Mouse (Mus musculus) gastrocnemius, adult 18-20 months (tissue): ENCODE measurements around the gene Clip3. TPM values are rescaled to one million over a fixed set of nuclear protein-coding genes. Genes with fewer than 3 reads are reported as not detected.

Source experiments
- DNase-seq: peaks from one replicate; pipeline ENCODE4 v3.0.0; 2021; ENCODE audit warnings: low spot score
- total RNA-seq, 2 experiments: library from RNA; stranded (reverse); gene quantifications; 2 replicates each; pipeline ENCODE4 v1.2.3; 2021

Clip3 gene
- total RNA-seq, 2 experiments from 2014 or later = 3.2 to 4.3 TPM

DNA sequence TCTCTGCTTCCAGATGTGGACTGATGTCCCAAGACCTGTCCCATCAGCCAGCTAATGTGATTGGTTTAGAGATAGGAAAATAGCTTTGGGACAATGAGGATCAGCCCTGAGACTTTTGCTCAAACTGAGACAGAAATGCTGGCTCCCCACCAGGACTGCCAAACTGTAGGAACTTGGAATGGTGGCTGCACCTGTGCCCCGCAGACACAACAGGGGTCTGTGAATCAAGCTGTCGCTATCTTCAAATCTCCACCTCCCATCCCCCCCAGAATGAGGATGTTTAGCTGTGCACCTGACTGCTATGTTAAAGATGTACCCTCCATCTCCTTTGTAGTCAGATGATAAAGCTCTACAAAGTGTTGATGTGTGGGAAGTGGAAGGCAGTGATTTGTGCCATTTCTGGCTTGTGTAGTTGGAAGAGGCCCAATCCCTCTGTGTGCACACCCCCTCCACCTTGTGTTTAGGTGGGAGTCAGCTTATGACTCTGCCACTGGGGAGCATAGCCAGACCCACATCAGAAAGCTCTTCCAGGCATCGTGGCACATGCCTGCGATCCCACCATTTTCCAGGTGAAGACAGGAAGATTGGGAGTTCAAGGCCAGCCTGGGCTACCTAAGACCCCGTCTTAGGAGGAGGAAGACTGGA, 32.9 kb downstream of the Clip3 start:
- no peak for DNase-seq

DNA sequence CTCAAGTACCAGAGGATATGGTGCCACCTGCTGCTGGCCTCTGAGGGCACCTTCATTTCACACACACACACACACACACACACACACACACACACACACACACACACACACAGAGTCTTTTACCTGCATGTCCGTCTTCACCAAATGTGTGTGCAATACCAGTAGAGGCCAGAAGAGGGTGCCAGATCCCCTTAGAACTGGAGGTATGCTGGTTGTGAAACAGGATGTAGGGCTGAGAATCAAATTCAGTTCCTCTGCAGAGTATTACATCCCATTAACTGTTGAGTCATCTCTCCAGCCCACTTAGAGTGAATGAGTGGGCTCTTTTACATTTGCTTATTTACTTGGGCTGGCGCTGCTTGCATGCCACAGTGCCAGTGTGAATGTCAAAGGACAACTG, 33.8 kb downstream of the Clip3 start:
- DNase-seq = peak; percentile 25

DNA sequence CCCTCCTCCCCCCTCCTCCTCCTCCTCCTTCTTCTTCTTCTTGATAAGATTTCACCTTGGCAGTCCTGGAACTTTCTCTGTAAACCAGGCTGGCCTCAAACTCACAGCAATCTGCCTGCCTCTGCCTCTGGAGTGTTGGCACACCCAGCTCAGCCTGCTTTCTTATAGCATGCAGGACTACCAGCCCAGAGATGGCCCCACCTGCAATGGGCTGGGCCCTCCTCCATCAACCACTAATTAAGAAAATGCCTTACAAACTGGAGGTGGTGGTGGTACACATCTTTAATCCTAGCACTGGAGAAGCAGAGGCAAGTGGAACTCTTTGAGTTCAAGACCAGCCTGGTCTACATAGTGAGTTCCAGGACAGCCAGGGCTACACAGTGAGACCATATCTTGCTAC, 34.9 kb downstream of the Clip3 start:
- no peak for DNase-seq

DNA sequence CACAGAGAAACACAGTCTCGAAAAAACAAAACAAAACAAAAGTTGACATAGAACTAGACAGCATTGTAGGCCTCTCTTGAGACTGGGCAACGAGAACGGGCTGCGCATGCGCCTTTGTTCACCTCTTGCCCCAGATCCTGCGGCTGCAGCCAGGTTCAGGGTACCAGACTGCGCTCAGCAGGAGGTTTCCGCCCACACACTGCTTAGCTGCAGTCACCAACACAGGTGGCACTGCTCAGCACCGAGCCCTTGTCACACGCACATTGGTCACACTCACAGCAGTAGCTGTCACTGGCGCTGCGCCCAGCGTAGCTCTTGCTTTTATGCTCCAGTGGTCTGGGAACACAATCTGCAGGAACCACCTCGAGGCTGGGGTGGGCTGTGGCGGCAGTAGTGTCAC, 35.6 kb downstream of the Clip3 start:
- DNase-seq = no peak

DNA sequence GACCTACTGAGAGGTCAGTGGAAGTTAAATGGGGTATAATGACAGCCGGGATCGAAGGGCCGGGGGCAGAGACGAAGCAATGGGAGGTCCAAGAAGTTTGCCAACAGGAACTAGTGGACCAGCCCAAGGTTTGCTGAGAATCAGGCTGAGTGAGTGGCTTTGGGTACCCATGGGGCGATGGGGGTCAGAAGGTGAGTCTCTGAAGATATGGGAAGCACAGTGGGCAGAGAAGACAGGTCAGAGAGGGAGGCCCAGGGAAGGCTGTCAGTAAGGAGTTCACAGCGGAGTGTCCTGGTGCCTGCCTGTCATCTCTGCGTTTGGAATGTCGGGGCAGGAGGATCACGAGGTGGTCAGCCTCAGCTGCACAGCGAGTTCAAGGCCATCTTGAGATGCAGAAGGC, 36.9 kb downstream of the Clip3 start:
- DNase-seq = no peak

DNA sequence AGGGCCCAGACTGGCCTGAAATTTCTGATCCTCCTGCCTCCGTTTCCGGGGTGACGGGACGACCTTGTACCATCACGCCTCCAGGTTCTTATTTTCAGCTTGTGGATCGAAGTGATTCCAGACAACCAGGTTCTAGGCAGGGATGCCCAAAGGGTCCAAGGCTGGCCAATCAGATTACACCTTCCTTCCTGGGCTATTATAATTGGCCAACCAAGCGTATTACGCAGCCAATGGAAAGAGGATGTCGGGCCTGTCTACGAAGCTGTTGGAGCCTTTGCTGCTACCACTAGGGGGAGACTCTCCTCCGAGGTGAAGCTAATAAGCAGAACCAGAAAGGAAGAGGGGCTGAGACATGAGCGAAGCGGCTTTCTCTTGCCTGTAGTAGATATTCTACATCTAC, 40.4 kb downstream of the Clip3 start:
- DNase-seq = peak; percentile 64

DNA sequence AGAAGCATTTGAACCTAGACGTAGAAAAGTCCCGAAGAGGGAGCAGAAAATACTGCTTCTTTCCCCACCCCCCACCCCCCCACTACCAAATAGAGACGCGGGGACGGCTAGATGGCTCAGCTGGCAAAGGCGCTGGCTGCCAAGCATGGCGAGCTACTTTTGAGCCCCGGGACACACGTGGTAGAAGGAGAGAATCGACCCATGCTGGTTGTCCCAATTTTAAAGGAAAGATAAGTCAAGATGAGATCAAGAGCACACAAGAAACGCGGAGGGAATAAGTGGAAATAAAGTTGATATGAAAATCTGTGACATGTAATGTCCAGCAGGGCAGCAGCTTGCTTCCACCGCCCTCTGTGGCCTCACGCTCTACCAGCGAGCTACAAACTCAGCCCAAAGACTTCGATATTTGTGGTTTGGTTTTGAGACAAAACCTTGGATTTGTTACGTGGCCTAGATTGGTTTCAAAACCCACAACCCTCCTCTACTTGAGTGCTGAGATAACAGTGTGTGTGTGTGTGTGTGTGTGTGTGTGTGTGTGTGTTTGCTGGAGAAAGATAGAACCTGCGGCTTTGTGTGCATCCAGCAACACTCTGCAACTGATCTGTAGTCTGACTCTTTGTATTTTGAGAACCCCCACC, 41.2 kb downstream of the Clip3 start:
- no peak for DNase-seq

DNA sequence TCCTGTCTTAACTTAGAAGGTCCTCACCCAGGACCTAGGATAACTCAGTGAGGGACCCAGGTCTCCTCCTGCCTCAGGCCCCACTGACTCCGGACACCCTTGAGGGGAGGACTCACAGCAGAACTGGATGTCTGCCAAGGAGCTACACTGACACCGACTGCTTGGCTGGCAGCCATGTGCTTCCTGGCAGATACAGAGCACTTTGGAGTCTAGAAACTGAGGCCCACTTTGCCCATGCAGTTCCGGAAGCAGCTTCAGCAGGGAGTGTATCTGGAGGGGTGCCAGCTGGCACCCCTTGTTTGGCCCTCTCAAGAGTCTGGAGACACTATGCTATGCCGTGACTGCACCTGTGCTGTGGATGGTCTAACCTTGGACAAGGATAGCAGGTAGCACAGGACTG, 41.9 kb downstream of the Clip3 start:
- peak; percentile 41 for DNase-seq

DNA sequence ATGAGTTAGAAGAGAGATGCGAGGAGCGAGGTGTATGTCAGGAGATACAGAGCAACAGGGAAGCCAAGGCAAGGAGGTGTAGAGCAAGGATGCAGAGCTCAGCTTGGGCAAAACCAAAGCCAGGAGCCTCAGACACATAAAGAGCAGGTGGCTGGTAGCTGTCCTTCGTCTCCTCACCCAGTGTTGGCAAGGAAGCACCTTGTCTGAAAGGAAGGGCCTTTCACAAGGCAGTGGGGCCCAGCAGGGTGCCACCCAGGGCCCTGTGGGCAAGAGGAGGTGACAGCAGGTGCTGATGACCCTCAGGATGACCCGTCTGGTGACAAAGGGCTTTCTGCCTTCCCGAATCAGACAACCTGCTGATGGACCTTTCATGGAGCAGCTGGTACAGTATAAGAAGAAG, 43.0 kb downstream of the Clip3 start:
- DNase-seq = no peak

DNA sequence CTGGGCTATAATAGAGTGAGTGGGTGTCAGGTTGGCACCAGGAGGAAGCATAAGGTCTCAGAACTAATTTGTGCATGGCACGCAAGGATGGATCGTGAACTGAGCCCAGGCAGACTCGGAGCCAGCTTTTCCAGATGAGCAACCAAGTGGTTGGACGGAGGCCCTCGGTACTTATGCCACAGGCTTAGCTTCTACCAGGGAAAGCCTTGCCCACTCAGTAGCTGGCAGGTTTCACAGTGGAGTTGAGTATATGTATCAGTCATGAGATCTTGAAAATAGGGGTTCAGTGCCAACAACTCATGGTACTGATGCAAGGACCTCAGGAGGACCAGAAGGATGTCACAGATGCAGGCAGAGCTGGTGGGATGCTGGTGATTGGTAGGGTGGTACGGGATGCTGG, 44.2 kb downstream of the Clip3 start:
- no peak for DNase-seq

DNA sequence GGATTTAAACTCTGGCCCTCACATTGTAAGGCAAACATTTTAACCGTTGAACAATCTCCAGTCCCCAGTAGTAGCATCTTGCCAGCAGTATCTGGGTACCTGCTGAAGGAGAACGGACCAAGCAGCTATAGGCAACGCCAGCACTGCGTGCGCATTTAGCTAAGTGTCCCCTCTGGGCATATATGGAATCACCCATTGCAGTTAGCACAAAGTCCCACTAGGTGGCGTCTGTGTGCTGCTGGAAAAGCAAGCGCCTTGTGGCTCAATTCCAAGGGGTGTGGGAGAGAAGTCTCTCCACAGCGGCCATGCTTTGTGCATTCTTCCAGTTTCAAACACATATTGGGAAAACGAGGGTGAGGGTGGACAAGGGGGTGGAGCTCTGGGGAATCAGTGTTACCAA, 44.9 kb downstream of the Clip3 start:
- DNase-seq = peak; percentile 81

DNA sequence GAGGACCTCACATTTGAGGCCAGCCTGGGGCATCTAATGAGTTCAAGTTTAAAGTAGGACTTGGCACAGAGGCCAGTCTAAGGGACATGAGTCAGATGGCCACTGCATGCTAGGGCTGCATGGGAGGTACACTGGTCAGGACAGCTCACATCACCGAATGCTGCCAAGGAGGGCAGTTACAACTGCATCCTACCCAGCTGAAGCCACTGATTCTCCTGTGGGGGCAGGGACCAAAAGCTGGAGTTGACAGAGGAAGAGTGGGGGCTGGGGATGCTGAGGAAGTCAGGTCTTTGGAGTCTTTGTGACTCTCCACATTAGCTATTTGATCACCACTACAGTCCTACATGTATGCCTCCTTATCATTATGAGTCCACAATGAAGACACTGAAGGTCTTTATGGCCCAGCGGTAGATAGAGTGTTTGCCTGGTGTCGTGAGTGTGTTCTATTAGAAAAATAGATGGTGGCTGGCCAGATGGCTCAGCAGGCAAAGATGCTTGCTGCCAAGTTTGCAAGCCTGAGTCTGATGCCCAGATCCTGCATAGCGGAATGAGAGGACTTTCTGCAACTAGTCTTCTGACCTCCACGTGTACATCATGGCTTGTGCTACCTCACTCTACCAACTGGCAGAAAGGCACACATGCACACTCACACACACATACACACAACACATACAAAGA, 48.0 kb downstream of the Clip3 start:
- DNase-seq = no peak

DNA sequence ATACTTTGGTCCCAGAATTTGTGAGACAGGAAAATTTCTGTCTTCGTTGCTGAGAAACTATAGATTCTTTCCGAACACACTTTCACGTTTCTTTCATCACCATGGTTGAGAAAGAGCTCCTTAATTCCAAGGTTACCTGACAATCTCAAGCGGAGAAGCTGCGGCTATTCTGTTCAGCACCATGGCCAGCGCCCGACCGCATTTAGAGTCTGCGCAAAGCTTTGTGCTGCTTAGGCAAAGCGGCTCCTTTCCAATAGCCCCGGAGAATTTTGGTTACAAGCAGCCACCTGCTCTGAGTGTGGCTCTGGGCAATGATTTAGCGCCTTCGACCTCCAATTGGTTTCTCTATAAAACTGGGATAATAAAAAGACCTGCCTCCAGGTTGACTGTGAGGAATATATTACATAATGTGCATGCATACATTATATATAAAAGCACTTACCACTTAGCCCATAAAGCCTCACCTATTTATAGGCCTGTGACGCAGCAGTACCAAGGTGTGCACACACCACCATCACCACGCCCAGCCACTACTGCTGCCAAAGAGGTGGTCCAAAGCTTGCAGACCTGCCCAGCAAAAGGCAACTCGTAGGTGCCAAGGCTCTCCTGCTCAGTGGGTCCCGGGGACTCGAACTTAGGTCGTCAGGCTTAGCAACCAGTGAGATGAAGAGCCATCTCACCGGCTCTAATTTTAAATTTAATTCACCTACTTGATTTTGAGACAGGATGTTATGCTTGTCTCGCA, 55.3 kb downstream of the Clip3 start:
- peak; percentile 52 for DNase-seq

DNA sequence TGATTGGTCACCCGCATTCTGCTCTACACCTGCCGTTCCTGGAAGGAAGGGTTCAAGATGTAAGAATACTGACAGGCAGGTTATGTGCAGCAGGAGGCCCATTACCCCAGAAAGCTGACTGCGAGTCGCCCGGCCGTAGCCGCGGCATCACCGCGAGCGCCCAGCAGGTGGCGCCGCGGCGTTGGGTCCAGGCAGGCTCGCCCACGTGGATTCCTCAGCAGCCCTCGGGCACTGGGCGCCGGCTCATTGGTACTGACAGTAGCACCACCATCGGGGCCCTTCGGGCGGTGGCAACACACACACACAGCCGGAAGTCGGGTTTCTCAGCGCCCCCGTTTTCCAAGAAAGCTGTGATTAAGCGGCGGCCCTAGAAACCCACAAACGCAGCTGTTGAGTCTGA, 56.3 kb downstream of the Clip3 start:
- peak; percentile 35 for DNase-seq

DNA sequence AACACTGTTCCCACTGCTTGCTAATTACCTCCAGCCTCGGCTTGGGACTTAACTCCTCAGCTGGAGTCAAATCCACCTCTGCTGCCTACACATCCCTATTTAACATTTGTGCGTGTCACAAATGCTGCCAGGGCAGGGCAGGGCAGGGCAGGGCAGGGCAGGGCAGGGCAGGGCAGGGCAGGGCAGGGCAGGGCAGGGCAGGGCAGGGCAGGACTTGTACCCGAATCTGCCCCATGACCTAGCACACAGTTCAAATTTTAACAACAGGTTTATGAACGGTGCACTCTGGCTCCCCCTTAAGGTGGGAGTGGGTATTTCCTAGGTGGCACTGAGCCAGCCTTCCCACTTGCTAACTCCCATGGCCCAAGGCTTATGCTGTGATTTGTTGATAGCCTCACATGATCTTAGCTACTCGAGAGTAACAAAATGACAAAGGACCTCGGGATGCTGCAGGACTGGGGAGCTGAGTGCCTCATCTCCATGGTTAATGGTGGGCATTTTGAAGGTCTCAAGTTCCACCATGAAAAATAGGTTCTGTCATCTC, 61.8 kb downstream of the Clip3 start:
- peak; percentile 78 for DNase-seq

DNA sequence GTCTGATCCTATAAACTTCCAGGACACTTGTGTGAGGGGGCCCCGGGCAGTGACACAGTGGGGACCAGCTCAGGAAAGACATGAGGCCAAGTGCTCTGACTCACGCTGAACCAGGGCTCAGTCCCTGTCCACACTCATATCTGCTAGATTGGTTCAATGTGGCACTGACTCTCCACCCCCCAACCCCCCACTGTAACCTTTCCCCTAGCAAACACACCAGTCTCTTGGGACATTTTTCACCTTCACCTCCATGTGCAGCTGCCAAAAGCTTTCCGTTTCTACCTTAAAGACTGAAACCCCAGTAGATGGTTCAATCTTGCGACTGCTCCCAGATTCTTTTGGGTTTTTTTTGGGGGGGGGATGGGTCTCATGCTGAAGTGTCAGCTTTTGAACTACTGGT, 62.5 kb downstream of the Clip3 start:
- no peak for DNase-seq

Other genes with a start within 250 kb of the Clip3 start
- gene Zfp14, start 240.3 kb upstream of the Clip3 start, total RNA-seq = 1 to 10 TPM; 2.1 to 2.3 TPM
- 1 to 10 TPM; 1.6 to 2.7 TPM for gene Zfp82, start 218.8 kb upstream of the Clip3 start, total RNA-seq
- not detected for gene Gm26920, start 201.3 kb upstream of the Clip3 start, total RNA-seq
- 1 to 10 TPM; 2.2 to 3.4 TPM for gene Zfp566, start 201.2 kb upstream of the Clip3 start, total RNA-seq
- gene Zfp260, start 197.0 kb upstream of the Clip3 start, total RNA-seq = 10 to 100 TPM; 33.3 to 37.9 TPM
- 1 to 10 TPM; 1.3 TPM for gene Zfp382, start 169.8 kb upstream of the Clip3 start, total RNA-seq
- 10 to 100 TPM; 24.7 to 28.7 TPM for gene Zfp146, start 122.0 kb upstream of the Clip3 start, total RNA-seq
- gene Cox7a1, start 107.6 kb upstream of the Clip3 start, total RNA-seq = 100 to 1,000 TPM; 938 to 989 TPM
- gene Capns1, start 92.9 kb upstream of the Clip3 start, total RNA-seq = 100 to 1,000 TPM; 198 to 205 TPM
- 10 to 100 TPM; 57.1 to 57.7 TPM for gene Polr2i, start 59.8 kb upstream of the Clip3 start, total RNA-seq
- gene Tbcb, start 59.5 kb upstream of the Clip3 start, total RNA-seq = 10 to 100 TPM; 29.6 to 31.9 TPM
- gene Ovol3, start 56.0 kb upstream of the Clip3 start, total RNA-seq = not detected
- not detected for gene Thap8, start 11.6 kb upstream of the Clip3 start, total RNA-seq
- gene Wdr62, start 11.3 kb upstream of the Clip3 start, total RNA-seq = 1 to 10 TPM; 2.0 to 2.2 TPM
- gene Alkbh6, start 17.0 kb downstream of the Clip3 start, total RNA-seq = 10 to 100 TPM; 20.6 to 24.6 TPM
- gene Syne4, start 23.1 kb downstream of the Clip3 start, total RNA-seq = 1 to 10 TPM; 2.0 to 2.1 TPM
- gene E130208F15Rik, start 30.0 kb downstream of the Clip3 start, total RNA-seq = under 1 TPM; 0.59 TPM
- 1 to 10 TPM; 6.5 to 7.6 TPM for gene Sdhaf1, start 32.2 kb downstream of the Clip3 start, total RNA-seq
- 1 to 10 TPM; 4.7 to 5.3 TPM for gene Lrfn3, start 71.0 kb downstream of the Clip3 start, total RNA-seq
- 1 to 10 TPM; 3.3 to 6.3 TPM for gene Tyrobp, start 122.0 kb downstream of the Clip3 start, total RNA-seq
- gene Hcst, start 128.1 kb downstream of the Clip3 start, total RNA-seq = not detected
- under 1 TPM in 1 of 2 experiments, not detected in 1; 0.11 TPM for gene Nfkbid, start 130.0 kb downstream of the Clip3 start, total RNA-seq
- 1 to 10 TPM in 1 of 2 experiments, under 1 TPM in 1; 0.82 to 1.4 TPM for gene Aplp1, start 153.8 kb downstream of the Clip3 start, total RNA-seq
- not detected for gene Kirrel2, start 166.0 kb downstream of the Clip3 start, total RNA-seq
- gene Nphs1, start 166.6 kb downstream of the Clip3 start, total RNA-seq = not detected
- not detected for gene Prodh2, start 201.9 kb downstream of the Clip3 start, total RNA-seq
- gene Arhgap33, start 243.3 kb downstream of the Clip3 start, total RNA-seq = under 1 TPM; 0.27 to 0.47 TPM